Mouse (Mus musculus) left cerebral cortex, postnatal 10 days (tissue): ENCODE data around the gene Hsd17b11. TPM values are rescaled to one million over a fixed set of nuclear protein-coding genes. Genes with fewer than 3 reads are reported as not detected.
"Not testable (repeated sequence)": the region's sequence is repeated elsewhere in the genome, so short reads cannot be mapped to it uniquely, and the experiment has no call there.

ENCODE experiments used
- DNase-seq, 2 experiments: peaks; one replicate each; pipeline ENCODE4 v3.0.0; 2021 to 2022; ENCODE audit warnings: low spot score in 2 of 2, mixed read lengths in 1 of 2; ENCODE audit errors: extremely low spot score in 1 of 2
- intact Hi-C: fragments of 180-260 bp; cut with DNase I; formaldehyde crosslinking; loops from one replicate; pipeline ENCODE4 v1.15.1; 2025
- total RNA-seq, 2 experiments: library from RNA; stranded (reverse); gene quantifications; 2 replicates each; pipeline ENCODE4 v1.2.3; 2021

The Hsd17b11 gene
- total RNA-seq, 2 experiments from 2014 or later: 27.6 to 29.4 TPM

DNA sequence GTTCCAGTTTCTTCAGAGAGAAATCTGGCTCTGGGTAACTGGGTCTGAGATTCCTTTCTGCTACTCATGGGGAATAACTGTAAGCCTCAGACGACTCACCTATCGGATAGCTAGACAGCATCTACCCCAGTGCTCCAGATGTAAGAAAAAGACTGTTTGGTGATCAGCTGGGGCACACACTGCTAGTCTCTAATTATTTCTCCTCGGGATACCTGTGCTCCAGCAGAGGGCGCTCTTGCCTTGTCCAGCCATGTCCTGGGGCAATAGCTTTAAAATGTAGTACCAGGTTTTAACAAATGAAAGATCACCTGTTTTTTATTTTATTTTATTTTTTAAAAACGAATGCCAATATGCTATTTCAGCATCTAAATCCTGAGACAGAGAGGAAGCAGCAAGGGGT is 22.0 kb downstream of the Hsd17b11 start:
- intact Hi-C loops: loop anchor here (2.0 to 5.0 kb wide), 2 partner anchors 39 to 338 kb away; no protein-coding TSS in a partner anchor
- DNase-seq: peak; percentile 60 to 84

GRCm38 (mm10) chr5:103998739-103999138 is 23.0 kb downstream of the Hsd17b11 start:
- DNase-seq: no peak
- intact Hi-C loops: loop anchor here (5.0 kb wide), 1 partner anchor 339 kb away; no protein-coding TSS in a partner anchor

DNA sequence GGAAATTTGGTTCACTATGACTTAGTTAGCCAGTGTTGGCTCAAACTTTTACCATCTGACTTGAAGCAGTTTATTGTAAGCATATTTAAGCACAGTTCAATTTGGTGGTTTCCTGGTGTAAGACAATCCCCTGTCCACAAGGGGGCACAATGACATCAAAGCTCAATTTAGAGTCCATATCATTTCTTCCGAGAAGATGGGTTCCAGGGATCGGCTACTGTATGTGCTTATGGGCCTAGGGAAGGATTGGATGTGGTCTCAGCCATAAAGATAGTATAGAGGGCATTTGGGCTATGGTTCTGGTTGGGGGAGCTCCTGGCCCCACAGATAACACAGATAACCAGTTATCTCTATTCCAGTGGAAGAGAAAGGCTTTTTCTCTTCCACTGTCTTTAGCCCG is 26.5 kb downstream of the Hsd17b11 start:
- intact Hi-C loops: loop anchor here (5.0 kb wide), 1 partner anchor 342 kb away; no protein-coding TSS in a partner anchor
- DNase-seq: no peak

DNA sequence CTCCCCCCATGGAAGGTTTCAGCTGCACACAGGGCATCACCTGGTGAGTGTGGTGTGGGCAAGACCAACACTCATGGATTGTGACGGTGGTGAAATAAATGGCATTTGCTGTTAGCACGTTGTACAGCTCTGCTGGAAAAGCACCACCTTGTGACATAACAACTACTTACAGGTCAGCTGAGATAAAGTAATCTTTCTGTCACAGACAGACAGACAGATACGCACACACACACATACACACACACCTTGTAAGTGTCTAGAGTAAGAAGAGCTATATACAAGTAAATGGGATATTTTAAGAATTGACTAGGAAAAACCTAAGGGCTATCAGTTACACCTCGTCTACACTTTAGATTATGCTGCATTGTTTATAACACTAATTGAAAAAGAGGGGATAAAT is 27.1 kb downstream of the Hsd17b11 start:
- intact Hi-C loops: loop anchor here (5.0 kb wide), 1 partner anchor 343 kb away; no protein-coding TSS in a partner anchor
- DNase-seq: no peak

- DNase-seq: no peak
- intact Hi-C loops: no loop called here
These were observed 28.1 kb downstream of the Hsd17b11 start for GRCm38 (mm10) chr5:103993601-103994000.

DNA sequence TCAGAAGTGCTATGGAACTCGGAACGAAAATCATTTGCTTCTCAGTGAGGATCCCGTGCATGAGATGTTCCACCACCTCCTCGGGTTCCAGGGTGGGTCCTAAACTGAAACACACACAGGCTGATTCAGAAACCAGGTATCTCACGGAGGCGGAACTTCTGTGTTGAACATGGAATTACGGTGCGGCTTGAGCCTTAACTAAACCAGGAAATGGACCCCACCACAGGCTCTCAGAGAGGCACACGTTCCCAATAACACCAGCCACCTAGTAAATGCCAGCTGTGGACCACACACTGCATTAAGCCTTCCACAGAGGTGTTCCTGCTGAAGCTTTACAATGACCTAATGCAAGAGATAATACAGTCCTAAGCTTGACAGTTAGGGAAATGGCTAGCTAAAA is 28.9 kb downstream of the Hsd17b11 start:
- intact Hi-C loops: no loop called here

GRCm38 (mm10) chr5:103980705-103981560 is 40.8 kb downstream of the Hsd17b11 start:
- intact Hi-C loops: no loop called here
- DNase-seq: no peak

More for the DNA sequence above, 28.9 kb downstream of the Hsd17b11 start:
- DNase-seq: no peak

GRCm38 (mm10) chr5:103977907-103978570 is 43.7 kb downstream of the Hsd17b11 start:
- DNase-seq: no peak
- intact Hi-C loops: no loop called here

- no peak for DNase-seq
- intact Hi-C loops: no loop called here
These were observed 44.4 kb downstream of the Hsd17b11 start, which contains the start of gene Hsd17b13 for GRCm38 (mm10) chr5:103977297-103977696. TSS of gene Hsd17b13 (minus strand) at chr5:103977410.

- no peak for DNase-seq
- intact Hi-C loops: no loop called here
These were observed 46.0 kb downstream of the Hsd17b11 start for GRCm38 (mm10) chr5:103975736-103976135.

GRCm38 (mm10) chr5:103972801-103973200 is 48.9 kb downstream of the Hsd17b11 start:
- intact Hi-C loops: no loop called here
- DNase-seq: no peak

GRCm38 (mm10) chr5:103972379-103972778 is 49.3 kb downstream of the Hsd17b11 start:
- intact Hi-C loops: no loop called here
- no peak for DNase-seq

DNA sequence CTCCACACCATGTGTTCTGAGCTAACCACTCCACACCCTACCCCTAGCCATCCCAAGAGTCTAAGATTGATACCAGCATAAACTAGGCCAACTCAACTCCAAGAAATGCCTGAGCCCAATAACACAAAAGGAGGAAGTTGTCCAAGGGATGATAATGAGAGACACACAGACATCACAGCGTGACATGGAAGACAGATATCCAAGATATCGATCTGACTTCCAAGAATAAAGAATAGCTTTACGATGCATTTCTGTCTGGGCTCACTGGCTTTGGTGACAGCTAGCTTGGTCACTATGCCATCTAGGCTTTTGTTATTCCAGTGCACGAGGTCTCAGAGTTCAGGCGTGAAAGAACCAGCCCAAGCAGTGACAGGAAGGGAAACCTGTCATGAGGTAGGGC is 50.7 kb downstream of the Hsd17b11 start:
- no peak for DNase-seq
- intact Hi-C loops: no loop called here

GRCm38 (mm10) chr5:103962935-103963429 is 58.7 kb downstream of the Hsd17b11 start:
- no peak for DNase-seq
- intact Hi-C loops: no loop called here

DNA sequence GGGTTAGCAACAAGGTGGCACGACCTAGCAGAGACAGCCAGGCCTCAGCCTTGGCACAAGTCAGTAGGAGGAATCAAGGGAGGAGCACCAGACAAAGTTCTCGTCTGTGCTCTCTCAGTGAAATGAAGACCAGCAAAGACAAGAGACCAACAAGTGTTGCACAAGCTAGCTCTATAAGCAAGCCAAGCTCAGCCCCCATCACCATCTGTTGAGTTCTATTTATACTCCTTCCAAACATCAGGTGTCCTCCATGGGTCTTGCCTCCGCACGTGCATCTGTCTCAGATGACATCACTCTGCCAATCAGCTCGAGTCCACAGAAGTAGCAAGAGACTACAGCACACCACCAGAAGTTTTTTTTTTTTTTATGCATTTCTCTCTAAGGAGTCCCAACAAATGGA is 67.1 kb downstream of the Hsd17b11 start:
- DNase-seq: no peak
- intact Hi-C loops: no loop called here

GRCm38 (mm10) chr5:103953135-103954083 is 68.3 kb downstream of the Hsd17b11 start:
- intact Hi-C loops: no loop called here
- DNase-seq: no peak

DNA sequence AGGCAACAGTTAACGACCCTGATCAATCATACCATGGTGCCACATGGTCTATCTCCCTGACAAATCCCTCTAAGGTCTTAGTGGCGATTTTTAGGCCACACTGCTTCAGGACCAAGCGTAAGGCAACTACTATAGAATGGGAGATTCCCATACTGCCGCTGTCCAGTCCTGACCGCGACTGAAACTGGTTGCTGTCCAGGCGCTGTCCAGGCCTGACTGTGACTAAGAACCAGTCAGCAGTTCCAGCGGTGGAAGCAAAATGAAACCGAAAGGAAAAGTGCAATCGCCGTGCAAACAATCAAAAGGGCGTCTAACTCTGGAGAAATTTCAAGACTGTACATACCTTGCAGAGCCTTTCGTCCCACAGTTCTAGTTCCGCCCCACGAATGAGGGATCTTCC is 71.6 kb downstream of the Hsd17b11 start:
- intact Hi-C loops, DNase-seq: not testable (repeated sequence)

GRCm38 (mm10) chr5:103943183-103943582 is 78.5 kb downstream of the Hsd17b11 start:
- intact Hi-C loops: no loop called here

GRCm38 (mm10) chr5:103939856-103940255 is 81.9 kb downstream of the Hsd17b11 start:
- no peak for DNase-seq
- intact Hi-C loops: no loop called here

More at GRCm38 (mm10) chr5:103943183-103943582, 78.5 kb downstream of the Hsd17b11 start:
- DNase-seq: no peak
